Mouse (Mus musculus): ENCODE results near the gene Isx. TPM values are rescaled to one million over a fixed set of nuclear protein-coding genes. Genes with fewer than 3 reads are reported as not detected.

Isx gene
- not detected in 2 replicates for polyA plus RNA-seq (2015; fragmentation: Nextera tagmentation; extraction: Ambion mirVana)

DNA sequence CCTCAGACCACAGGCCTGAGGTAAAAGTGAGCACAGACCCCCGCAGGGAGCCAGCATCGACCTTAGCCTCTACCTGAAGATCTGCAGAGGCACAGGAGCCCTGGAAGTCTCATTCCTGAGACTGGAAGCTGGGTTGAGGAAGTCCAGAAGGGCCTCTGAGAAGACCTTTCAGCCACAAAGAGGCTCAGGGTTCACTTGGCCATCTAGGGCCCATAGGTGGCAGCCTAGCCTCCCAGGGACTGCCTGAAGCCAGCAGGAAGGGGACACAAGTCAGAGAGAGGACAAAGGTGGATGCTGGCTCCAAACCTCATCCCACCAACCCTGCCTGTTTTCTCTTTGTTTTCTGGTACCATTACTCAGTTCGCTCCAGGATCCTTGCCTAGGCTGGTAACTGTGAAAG lies at the start of gene Isx:
Gene Isx, plus strand, starts transcription at position 234 of the 400 bp plus-strand sequence.
- Histone ChIP-seq H3K27ac (ENCODE audit: low read length) (no peak within 1 kb of the TSS), H3K4me3 (replicated peaks; ENCODE audit: low read length) (no peak within 1 kb of the TSS), H3K4me1 (replicated peaks; ENCODE audit: control insufficient read depth, insufficient read depth, low read length) (no peaks in the 10 kb centered on the region), H3K9ac (replicated peaks; ENCODE audit: low read depth, low read length) (no peak within 1 kb of the TSS), H3K27me3 (replicated peaks; ENCODE audit: control insufficient read depth, insufficient read depth, low read length) (no peaks in the 10 kb centered on the region), H3K36me3 (ENCODE audit: control insufficient read depth, insufficient read depth) (no peaks in the 10 kb centered on the region), H3K4me2 (ENCODE audit: low read length) (no peak within 1 kb of the TSS), H3K9me3 (ENCODE audit: control insufficient read depth, low read length) (no peaks in the 10 kb centered on the region)
- WGBS, result 81% methylated on average over 3 of the region's 3 CpGs
- no peak for ATAC-seq

DNA sequence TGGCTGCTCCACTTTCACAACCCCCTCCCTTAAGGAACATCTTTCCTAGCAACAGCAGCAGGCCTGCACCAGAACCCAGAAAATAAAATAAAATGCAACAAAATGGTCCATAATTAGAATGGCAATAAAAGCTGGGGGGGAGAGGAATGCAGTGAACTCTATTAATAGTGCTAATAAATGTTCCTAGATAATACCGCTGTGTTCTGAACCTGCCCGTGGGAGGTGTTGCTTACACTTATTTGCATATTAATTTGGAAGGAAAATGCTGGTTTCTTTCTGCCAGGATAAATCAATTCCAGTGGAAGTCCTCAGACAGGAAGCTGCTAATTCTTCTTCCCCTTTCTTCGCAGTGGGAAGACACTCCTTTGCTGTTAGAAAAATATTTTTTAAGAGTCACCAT lies 45.3 kb upstream of the Isx start:
- no peak for ATAC-seq
- H3K4me1 ChIP-seq (replicated peaks; ENCODE audit: control insufficient read depth, insufficient read depth, low read length), result no peaks in the 10 kb centered on the region
- 43% methylated on average over 3 of the region's 3 CpGs for whole genome bisulfite sequencing
- no peak overlapping the region for H3K9ac ChIP-seq (replicated peaks; ENCODE audit: low read depth, low read length)
- H3K36me3 ChIP-seq (ENCODE audit: control insufficient read depth, insufficient read depth), result no peaks in the 10 kb centered on the region
- no peak overlapping the region for H3K4me3 ChIP-seq (replicated peaks; ENCODE audit: low read length)
- no peak overlapping the region for H3K27ac ChIP-seq (ENCODE audit: low read length)
- H3K4me2 ChIP-seq (ENCODE audit: low read length), result no peak overlapping the region
- H3K27me3 ChIP-seq (replicated peaks; ENCODE audit: control insufficient read depth, insufficient read depth, low read length), result no peaks in the 10 kb centered on the region
- no peaks in the 10 kb centered on the region for H3K9me3 ChIP-seq (ENCODE audit: control insufficient read depth, low read length)

DNA sequence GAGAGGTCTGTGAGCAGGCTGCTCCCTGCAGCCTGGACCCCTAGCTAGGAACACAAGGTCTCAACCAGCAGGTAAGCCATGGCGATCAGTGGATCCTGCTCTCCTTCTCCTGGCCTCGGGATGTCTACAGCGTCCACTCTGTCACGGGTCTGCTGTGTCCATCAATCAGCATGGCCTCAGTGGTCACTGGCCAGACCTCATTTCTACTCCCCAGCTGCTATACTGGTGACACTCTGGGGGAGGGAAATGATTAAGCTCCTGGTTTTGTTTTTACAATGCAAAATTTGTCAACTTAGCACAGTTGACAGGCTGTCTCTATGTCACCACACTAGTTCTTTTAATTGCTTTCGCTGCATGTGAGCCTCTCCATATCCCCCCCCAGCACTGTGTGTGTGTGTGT lies 41.7 kb upstream of the Isx start:
- no peaks in the 10 kb centered on the region for H3K36me3 ChIP-seq (ENCODE audit: control insufficient read depth, insufficient read depth)

DNA sequence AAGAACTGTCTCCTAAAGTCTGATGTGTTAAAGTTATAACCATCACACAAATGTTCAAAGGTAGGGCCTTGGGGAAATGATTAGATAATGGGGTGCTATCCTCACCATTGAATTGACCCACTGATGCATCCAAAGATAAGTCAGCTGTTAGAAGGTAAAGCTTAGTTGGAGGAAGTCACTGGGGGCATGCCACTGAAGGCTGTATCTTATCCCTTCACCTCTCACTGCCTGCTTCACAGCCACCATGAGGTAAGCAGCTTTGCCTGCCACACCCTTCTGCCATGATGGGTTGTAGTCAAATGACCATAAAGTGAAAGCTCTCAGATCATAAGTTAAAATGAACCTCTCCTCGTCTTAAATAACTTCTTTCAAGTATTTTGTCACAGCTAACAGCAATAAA lies 38.7 kb upstream of the Isx start:
- no peaks in the 10 kb centered on the region for H3K4me1 ChIP-seq (replicated peaks; ENCODE audit: control insufficient read depth, insufficient read depth, low read length)
- H3K27ac ChIP-seq (ENCODE audit: low read length), result no peak overlapping the region
- H3K9me3 ChIP-seq (ENCODE audit: control insufficient read depth, low read length), result no peaks in the 10 kb centered on the region
- H3K27me3 ChIP-seq (replicated peaks; ENCODE audit: control insufficient read depth, insufficient read depth, low read length), result no peaks in the 10 kb centered on the region
- no peak overlapping the region for H3K4me3 ChIP-seq (replicated peaks; ENCODE audit: low read length)
- 78% methylated on average over 1 of the region's 1 CpGs for WGBS
- no peak overlapping the region for H3K9ac ChIP-seq (replicated peaks; ENCODE audit: low read depth, low read length)
- H3K4me2 ChIP-seq (ENCODE audit: low read length), result no peak overlapping the region
- H3K36me3 ChIP-seq (ENCODE audit: control insufficient read depth, insufficient read depth), result no peaks in the 10 kb centered on the region
- no peak for ATAC-seq

More for the DNA sequence above, 41.7 kb upstream of the Isx start:
- no peaks in the 10 kb centered on the region for H3K27me3 ChIP-seq (replicated peaks; ENCODE audit: control insufficient read depth, insufficient read depth, low read length)
- no peak overlapping the region for H3K27ac ChIP-seq (ENCODE audit: low read length)
- no peaks in the 10 kb centered on the region for H3K4me1 ChIP-seq (replicated peaks; ENCODE audit: control insufficient read depth, insufficient read depth, low read length)
- H3K9me3 ChIP-seq (ENCODE audit: control insufficient read depth, low read length), result no peaks in the 10 kb centered on the region
- H3K4me3 ChIP-seq (replicated peaks; ENCODE audit: low read length), result no peak overlapping the region
- no peak overlapping the region for H3K4me2 ChIP-seq (ENCODE audit: low read length)
- WGBS, result 80% methylated on average over 5 of the region's 5 CpGs
- no peak overlapping the region for H3K9ac ChIP-seq (replicated peaks; ENCODE audit: low read depth, low read length)
- ATAC-seq, result no peak

DNA sequence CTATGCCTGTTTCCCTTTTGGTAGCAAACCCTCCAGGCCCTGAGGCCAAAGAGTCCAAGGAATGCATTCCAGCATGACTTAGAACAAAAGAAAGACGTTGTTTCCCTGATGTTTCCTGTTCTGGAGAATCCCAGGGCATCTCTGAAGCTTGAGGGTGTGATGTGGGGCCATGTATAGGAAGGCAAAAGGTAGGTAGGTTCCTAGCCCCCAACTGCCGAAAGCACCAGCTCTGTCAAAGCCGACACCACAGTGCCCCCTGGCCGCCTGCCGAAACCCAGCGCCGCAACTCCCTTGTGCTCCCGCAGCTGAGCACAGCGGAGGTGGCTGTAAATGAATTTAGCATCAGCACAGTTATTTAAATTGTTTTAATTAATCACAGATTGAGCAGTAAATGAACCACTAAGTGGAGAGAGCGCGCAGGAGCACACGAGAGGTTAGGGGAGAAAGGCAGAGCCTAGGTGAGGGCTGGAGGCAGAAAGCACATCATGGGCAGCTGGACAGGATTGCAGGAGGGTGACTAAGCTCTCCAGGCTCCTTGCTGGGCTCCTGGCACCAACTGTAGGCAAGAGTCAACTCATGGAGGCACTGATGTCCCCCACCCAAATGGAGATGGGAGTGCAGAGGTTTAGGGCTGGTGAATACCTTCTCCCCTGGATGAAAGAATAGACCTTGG lies 25.5 kb upstream of the Isx start:
- Histone ChIP-seq H3K27me3 (replicated peaks; ENCODE audit: control insufficient read depth, insufficient read depth, low read length) (no peaks in the 10 kb centered on the region), H3K9me3 (ENCODE audit: control insufficient read depth, low read length) (no peaks in the 10 kb centered on the region), H3K9ac (replicated peaks; ENCODE audit: low read depth, low read length) (no peak overlapping the region), H3K36me3 (ENCODE audit: control insufficient read depth, insufficient read depth) (no peaks in the 10 kb centered on the region), H3K4me3 (replicated peaks; ENCODE audit: low read length) (no peak overlapping the region), H3K4me1 (replicated peaks; ENCODE audit: control insufficient read depth, insufficient read depth, low read length) (no peaks in the 10 kb centered on the region), H3K27ac (ENCODE audit: low read length) (no peak overlapping the region), H3K4me2 (ENCODE audit: low read length) (no peak overlapping the region)
- ATAC-seq, result peak; percentile 54; the same call in 1 of the 2 replicates
- 19% methylated on average over 12 of the region's 12 CpGs for WGBS

- WGBS, result 98% methylated on average over 1 of the region's 1 CpGs
- Histone ChIP-seq H3K9me3 (ENCODE audit: control insufficient read depth, low read length) (no peaks in the 10 kb centered on the region), H3K9ac (replicated peaks; ENCODE audit: low read depth, low read length) (no peak overlapping the region), H3K27me3 (replicated peaks; ENCODE audit: control insufficient read depth, insufficient read depth, low read length) (no peaks in the 10 kb centered on the region), H3K4me2 (ENCODE audit: low read length) (no peak overlapping the region), H3K4me3 (replicated peaks; ENCODE audit: low read length) (no peak overlapping the region), H3K4me1 (replicated peaks; ENCODE audit: control insufficient read depth, insufficient read depth, low read length) (no peaks in the 10 kb centered on the region), H3K36me3 (ENCODE audit: control insufficient read depth, insufficient read depth) (no peaks in the 10 kb centered on the region), H3K27ac (ENCODE audit: low read length) (no peak overlapping the region)
- no peak for ATAC-seq
Observed at GRCm38 (mm10) chr8:74848707-74849106, 24.3 kb upstream of the Isx start.

DNA sequence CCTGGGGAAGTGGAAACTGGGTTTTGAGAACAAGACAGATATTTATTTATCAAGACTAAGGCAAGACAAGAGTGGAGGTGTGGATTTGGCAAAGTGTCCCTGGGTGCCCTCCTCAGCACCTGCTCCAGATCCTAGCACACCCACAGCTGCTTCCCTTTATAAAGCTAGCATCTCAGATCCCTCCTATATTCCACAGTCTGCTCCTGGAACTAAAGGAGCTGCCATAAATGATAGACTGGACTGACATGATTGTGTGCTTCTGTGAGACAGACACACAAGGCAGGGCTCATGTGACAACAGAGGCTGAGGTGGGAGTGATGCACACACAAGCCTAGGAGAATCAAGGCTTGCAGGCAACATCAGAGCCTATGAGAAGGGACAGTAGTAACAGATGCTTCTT lies 22.0 kb upstream of the Isx start:
- H3K27ac ChIP-seq (ENCODE audit: low read length), result no peak overlapping the region
- no peaks in the 10 kb centered on the region for H3K4me1 ChIP-seq (replicated peaks; ENCODE audit: control insufficient read depth, insufficient read depth, low read length)
- H3K4me3 ChIP-seq (replicated peaks; ENCODE audit: low read length), result no peak overlapping the region
- H3K9me3 ChIP-seq (ENCODE audit: control insufficient read depth, low read length), result no peaks in the 10 kb centered on the region
- H3K4me2 ChIP-seq (ENCODE audit: low read length), result no peak overlapping the region
- H3K9ac ChIP-seq (replicated peaks; ENCODE audit: low read depth, low read length), result no peak overlapping the region
- no peak for ATAC-seq
- no peaks in the 10 kb centered on the region for H3K36me3 ChIP-seq (ENCODE audit: control insufficient read depth, insufficient read depth)
- no peaks in the 10 kb centered on the region for H3K27me3 ChIP-seq (replicated peaks; ENCODE audit: control insufficient read depth, insufficient read depth, low read length)

DNA sequence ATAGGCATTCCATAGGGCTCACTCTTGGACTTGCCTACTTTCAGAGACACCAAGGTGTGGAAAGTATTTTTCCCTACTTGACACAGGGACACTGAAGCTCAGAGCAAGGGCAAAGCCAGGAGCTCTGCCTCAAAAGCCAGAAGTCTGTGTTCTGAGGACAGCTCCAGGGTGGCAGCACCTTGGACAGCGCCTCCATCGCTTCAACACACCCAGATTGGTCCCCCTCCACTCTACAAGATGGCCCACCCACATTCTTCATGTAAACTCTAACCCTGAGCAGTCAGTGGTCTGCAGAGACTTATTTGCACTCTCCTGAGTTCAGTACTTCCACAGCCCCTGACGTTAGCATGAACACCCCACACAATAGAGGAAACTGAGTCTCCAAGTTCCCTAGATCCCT lies 21.1 kb upstream of the Isx start:
- no peak for ATAC-seq
- no peak overlapping the region for H3K27ac ChIP-seq (ENCODE audit: low read length)
- no peaks in the 10 kb centered on the region for H3K4me1 ChIP-seq (replicated peaks; ENCODE audit: control insufficient read depth, insufficient read depth, low read length)
- H3K27me3 ChIP-seq (replicated peaks; ENCODE audit: control insufficient read depth, insufficient read depth, low read length), result no peaks in the 10 kb centered on the region
- no peak overlapping the region for H3K4me3 ChIP-seq (replicated peaks; ENCODE audit: low read length)
- 24% methylated on average over 3 of the region's 3 CpGs for WGBS
- no peak overlapping the region for H3K9ac ChIP-seq (replicated peaks; ENCODE audit: low read depth, low read length)
- H3K4me2 ChIP-seq (ENCODE audit: low read length), result no peak overlapping the region
- no peaks in the 10 kb centered on the region for H3K9me3 ChIP-seq (ENCODE audit: control insufficient read depth, low read length)
- H3K36me3 ChIP-seq (ENCODE audit: control insufficient read depth, insufficient read depth), result no peaks in the 10 kb centered on the region

GRCm38 (mm10) chr8:74853488-74853887 lies 19.5 kb upstream of the Isx start:
- Histone ChIP-seq H3K4me3 (replicated peaks; ENCODE audit: low read length) (no peak overlapping the region), H3K27ac (ENCODE audit: low read length) (no peak overlapping the region), H3K9ac (replicated peaks; ENCODE audit: low read depth, low read length) (no peak overlapping the region), H3K36me3 (ENCODE audit: control insufficient read depth, insufficient read depth) (no peaks in the 10 kb centered on the region), H3K4me1 (replicated peaks; ENCODE audit: control insufficient read depth, insufficient read depth, low read length) (no peaks in the 10 kb centered on the region), H3K9me3 (ENCODE audit: control insufficient read depth, low read length) (no peaks in the 10 kb centered on the region), H3K27me3 (replicated peaks; ENCODE audit: control insufficient read depth, insufficient read depth, low read length) (no peaks in the 10 kb centered on the region), H3K4me2 (ENCODE audit: low read length) (no peak overlapping the region)
- WGBS, result 24% methylated on average over 5 of the region's 5 CpGs
- peak; percentile 86 for ATAC-seq

DNA sequence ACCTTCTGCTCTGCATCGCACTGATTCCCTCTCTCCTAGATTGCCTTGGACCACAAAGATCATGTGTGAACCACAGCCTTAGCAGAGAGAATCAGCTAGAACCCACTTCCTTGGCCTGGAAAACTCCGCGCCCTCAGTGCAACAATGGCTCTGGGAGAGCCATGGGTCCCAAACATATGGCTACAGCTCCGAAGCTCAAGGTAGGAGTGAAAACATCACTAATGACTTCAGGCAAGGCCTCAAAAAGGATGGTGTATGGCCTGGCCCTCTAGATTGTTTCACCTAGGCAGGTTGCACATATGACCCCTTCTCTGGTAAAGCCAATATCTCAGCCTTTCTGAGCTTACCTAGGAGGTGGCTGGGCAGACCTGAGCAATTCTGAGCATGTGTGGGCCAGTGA lies 18.2 kb upstream of the Isx start:
- Histone ChIP-seq H3K27ac (ENCODE audit: low read length) (no peak overlapping the region), H3K4me2 (ENCODE audit: low read length) (no peak overlapping the region), H3K4me1 (replicated peaks; ENCODE audit: control insufficient read depth, insufficient read depth, low read length) (no peaks in the 10 kb centered on the region), H3K9me3 (ENCODE audit: control insufficient read depth, low read length) (no peaks in the 10 kb centered on the region), H3K9ac (replicated peaks; ENCODE audit: low read depth, low read length) (no peak overlapping the region), H3K4me3 (replicated peaks; ENCODE audit: low read length) (no peak overlapping the region), H3K27me3 (replicated peaks; ENCODE audit: control insufficient read depth, insufficient read depth, low read length) (no peaks in the 10 kb centered on the region), H3K36me3 (ENCODE audit: control insufficient read depth, insufficient read depth) (no peaks in the 10 kb centered on the region)
- WGBS, result 96% methylated on average over 4 of the region's 4 CpGs
- no peak for ATAC-seq
